ENCODE assay signal across 8 mouse cellular contexts in the genomic region with DNA sequence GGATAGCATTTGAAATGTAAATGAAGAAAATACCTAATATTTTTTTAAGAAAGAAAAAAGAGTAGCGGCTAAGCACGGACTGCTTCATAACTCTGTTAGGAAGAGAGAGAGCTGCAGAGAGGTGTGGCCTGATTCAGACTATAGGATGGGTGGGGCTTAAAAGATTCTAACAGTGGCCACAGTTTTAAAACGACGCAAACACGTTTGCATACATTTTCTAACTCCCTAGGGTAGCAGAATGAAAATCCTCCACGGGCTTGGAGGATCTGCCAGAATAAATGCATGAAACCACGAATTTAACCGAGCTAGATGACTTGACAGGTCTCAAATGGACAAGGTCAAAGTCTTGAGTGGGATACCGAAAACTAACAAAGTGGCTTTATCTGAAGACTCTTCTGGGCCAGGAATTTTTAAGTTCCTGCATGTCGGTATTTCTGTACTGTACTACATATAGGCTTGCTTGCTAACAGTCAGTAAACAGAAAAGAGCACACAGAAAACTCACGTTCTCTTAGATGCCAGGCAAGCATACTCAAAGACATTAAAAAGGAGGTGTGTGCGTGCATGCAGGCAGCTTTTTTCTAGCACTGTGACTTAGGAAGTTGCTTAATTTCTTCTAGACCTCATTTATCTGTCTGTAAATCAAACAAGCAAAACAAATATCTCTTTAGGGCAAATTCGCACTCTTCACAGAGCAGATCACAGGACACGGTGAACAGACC. TPM values are rescaled to one million over a fixed set of nuclear protein-coding genes. Genes with fewer than 3 reads are reported as not detected.
A peak's percentile ranks its signal among the peaks of the same experiment; 100 is the strongest.
DNase-seq lines count a peak whose midpoint lies in the region; ATAC-seq and TF ChIP-seq lines count a peak whose summit lies in the region.

No protein-coding gene starts in this region.

- no peak for TF ChIP-seq POLR2A in testis, adult 2 months (IDR thresholded peaks at IDR 0.05; ENCODE audit: control insufficient read depth, low read depth, low read length)

- no peaks in the 10 kb centered on the region for H3K36me3 ChIP-seq in testis, adult 2 months (ENCODE audit: control insufficient read depth, insufficient read depth, low read length)
- H3K36me3 ChIP-seq in limb, embryonic 12.5 days: no peaks in the 10 kb centered on the region
- H3K36me3 ChIP-seq in neural tube, embryonic 15.5 days: no peaks in the 10 kb centered on the region

- no peaks in the 10 kb centered on the region for H3K27me3 ChIP-seq in testis, adult 2 months (ENCODE audit: control insufficient read depth, insufficient read depth, low read length)
- peaks cover 25% of the 10 kb centered on the region for H3K27me3 ChIP-seq in limb, embryonic 12.5 days
- peaks cover 19% of the 10 kb centered on the region for H3K27me3 ChIP-seq in neural tube, embryonic 15.5 days (replicated peaks)

- H3K9me3 ChIP-seq in limb, embryonic 12.5 days: no peaks in the 10 kb centered on the region
- H3K9me3 ChIP-seq in neural tube, embryonic 15.5 days (replicated peaks): no peaks in the 10 kb centered on the region

- H3K9ac ChIP-seq in limb, embryonic 12.5 days (replicated peaks): no peak overlapping the region
- H3K9ac ChIP-seq in neural tube, embryonic 15.5 days (replicated peaks): no peak overlapping the region

- peaks cover 6% of the 10 kb centered on the region for H3K4me1 ChIP-seq in testis, adult 2 months (ENCODE audit: control insufficient read depth, insufficient read depth, low read length)
- peaks cover 7% of the 10 kb centered on the region for H3K4me1 ChIP-seq in limb, embryonic 12.5 days (replicated peaks)
- peaks cover 21% of the 10 kb centered on the region for H3K4me1 ChIP-seq in neural tube, embryonic 15.5 days

- H3K4me3 ChIP-seq in testis, adult 2 months (ENCODE audit: control insufficient read depth, low read depth, low read length): peak overlapping the region; percentile 89; the same call in 1 of the 2 replicates
- H3K4me3 ChIP-seq in limb, embryonic 12.5 days (replicated peaks): peak overlapping the region; percentile 79
- H3K4me3 ChIP-seq in neural tube, embryonic 15.5 days (replicated peaks): peak overlapping the region; percentile 82

- TF ChIP-seq CTCF in testis, adult 2 months (IDR thresholded peaks at IDR 0.05; ENCODE audit: control insufficient read depth, insufficient read depth, insufficient replicate concordance, low read depth, low read length): no peak

- H3K27ac ChIP-seq in testis, adult 2 months (ENCODE audit: control insufficient read depth, insufficient read depth, low read depth, low read length): no peak overlapping the region
- H3K27ac ChIP-seq in limb, embryonic 12.5 days: no peak overlapping the region
- no peak overlapping the region for H3K27ac ChIP-seq in neural tube, embryonic 15.5 days (replicated peaks)

- 35% methylated on average over 14 of the region's 14 CpGs for WGBS in limb, embryonic 12.5 days
- WGBS in neural tube, embryonic 15.5 days: 29% methylated on average over 14 of the region's 14 CpGs

- no peak for DNase-seq in testis, postnatal 14 days (ENCODE audit: low spot score)
- no peak for DNase-seq in gastrocnemius, postnatal 14 days
- no peak for DNase-seq in cerebellum, adult 8-10 months
- no peak for DNase-seq in left cerebral cortex, postnatal 14 days (ENCODE audit: low spot score in 2 of 2)

- ATAC-seq in erythroblast, adult 5-6 weeks (replicated peaks; ENCODE audit: low FRiP score, poor library complexity, severe bottlenecking): 0 out of 2 replicates have a peak, but pooled peaks have one; percentile 36
- ATAC-seq in limb, embryonic 12.5 days (ENCODE audit: insufficient number of reproducible peaks, insufficient read depth, low FRiP score, low TSS enrichment, low read depth): no peak
- ATAC-seq in neural tube, embryonic 15.5 days (ENCODE audit: low FRiP score): peak; percentile 28; the same call in 1 of the 2 replicates

- peak overlapping the region; percentile 89 for H3K4me2 ChIP-seq in limb, embryonic 12.5 days
- H3K4me2 ChIP-seq in neural tube, embryonic 15.5 days: peak overlapping the region; percentile 92

- intact Hi-C loops in gastrocnemius, postnatal 14 days (cut with DNase I; ENCODE audit: low total_unique reads): no loop called here
- intact Hi-C loops in left cerebral cortex, postnatal 14 days (cut with DNase I): no loop called here

RNA-seq across cellular contexts. Expression of a gene that starts 0.5 kb away (rescaled TPM):
- 30.4 and 36.9 TPM in 2 replicates for polyA plus RNA-seq in testis, adult 2 months (2012; rRNA removed)
- total RNA-seq in erythroblast, adult 5-6 weeks (2015; ENCODE audit: low replicate concordance): 921 and 924 TPM in 2 replicates
- total RNA-seq in erythroblast, adult 5-6 weeks (2017; ENCODE audit: low replicate concordance): 849 and 890 TPM in 2 replicates
- polyA plus RNA-seq in limb, embryonic 12.5 days (2016; fragmentation: Nextera tagmentation; extraction: Ambion mirVana): 35.3 and 40.5 TPM in 2 replicates
- polyA plus RNA-seq in neural tube, embryonic 15.5 days (2015; fragmentation: Nextera tagmentation; extraction: Ambion mirVana): 45.7 and 47.1 TPM in 2 replicates
- 10 to 100 TPM; 40.3 to 44.6 TPM for total RNA-seq in gastrocnemius, postnatal 14 days (2021)
- 10 to 100 TPM; 25.1 to 28.5 TPM for total RNA-seq in left cerebral cortex, postnatal 14 days (2021)

RNA-seq across cellular contexts. Expression of a gene that starts 25.4 kb away (rescaled TPM):
- polyA plus RNA-seq in testis, adult 2 months (2012; rRNA removed): 16.6 and 17.2 TPM in 2 replicates
- 1.0 TPM in 1 of 2 replicates, not detected in the other for total RNA-seq in erythroblast, adult 5-6 weeks (2015; ENCODE audit: low replicate concordance)
- 0.68 and 4.2 TPM in 2 replicates for total RNA-seq in erythroblast, adult 5-6 weeks (2017; ENCODE audit: low replicate concordance)
- 1.4 and 1.6 TPM in 2 replicates for polyA plus RNA-seq in limb, embryonic 12.5 days (2016; fragmentation: Nextera tagmentation; extraction: Ambion mirVana)
- 0.70 and 7.6 TPM in 2 replicates for polyA plus RNA-seq in neural tube, embryonic 15.5 days (2015; fragmentation: Nextera tagmentation; extraction: Ambion mirVana)
- total RNA-seq in gastrocnemius, postnatal 14 days (2021): 1 to 10 TPM; 1.3 to 1.9 TPM
- not detected for total RNA-seq in left cerebral cortex, postnatal 14 days (2021)

RNA-seq across cellular contexts. Expression of a gene that starts 53.5 kb away (rescaled TPM):
- polyA plus RNA-seq in testis, adult 2 months (2012; rRNA removed): 0.89 and 1.1 TPM in 2 replicates
- total RNA-seq in erythroblast, adult 5-6 weeks (2015; ENCODE audit: low replicate concordance): 20.0 and 25.5 TPM in 2 replicates
- total RNA-seq in erythroblast, adult 5-6 weeks (2017; ENCODE audit: low replicate concordance): 27.2 and 29.6 TPM in 2 replicates
- polyA plus RNA-seq in limb, embryonic 12.5 days (2016; fragmentation: Nextera tagmentation; extraction: Ambion mirVana): 10.8 and 13.4 TPM in 2 replicates
- polyA plus RNA-seq in neural tube, embryonic 15.5 days (2015; fragmentation: Nextera tagmentation; extraction: Ambion mirVana): 8.1 and 29.8 TPM in 2 replicates
- 100 to 1,000 TPM; 117 to 125 TPM for total RNA-seq in gastrocnemius, postnatal 14 days (2021)
- total RNA-seq in left cerebral cortex, postnatal 14 days (2021): 1 to 10 TPM; 6.4 to 8.5 TPM

Comparison
In these comparisons a context has a peak if more than half of its experiments do, and no peak if none do; other contexts are left out.
1. RNA of a gene that starts 0.5 kb away (total RNA-seq): 849 to 924 TPM in erythroblast, adult 5-6 weeks; 40.3 to 44.6 TPM in gastrocnemius, postnatal 14 days and 25.1 to 28.5 TPM in left cerebral cortex, postnatal 14 days; every median in the first group is over 10 times any median in the second.
2. Peak in every context shown above with its lines, with median percentiles within 50 percentile points of each other: H3K4me3 ChIP-seq.